8 mouse cellular contexts compared by ENCODE assay signal in the genomic region with DNA sequence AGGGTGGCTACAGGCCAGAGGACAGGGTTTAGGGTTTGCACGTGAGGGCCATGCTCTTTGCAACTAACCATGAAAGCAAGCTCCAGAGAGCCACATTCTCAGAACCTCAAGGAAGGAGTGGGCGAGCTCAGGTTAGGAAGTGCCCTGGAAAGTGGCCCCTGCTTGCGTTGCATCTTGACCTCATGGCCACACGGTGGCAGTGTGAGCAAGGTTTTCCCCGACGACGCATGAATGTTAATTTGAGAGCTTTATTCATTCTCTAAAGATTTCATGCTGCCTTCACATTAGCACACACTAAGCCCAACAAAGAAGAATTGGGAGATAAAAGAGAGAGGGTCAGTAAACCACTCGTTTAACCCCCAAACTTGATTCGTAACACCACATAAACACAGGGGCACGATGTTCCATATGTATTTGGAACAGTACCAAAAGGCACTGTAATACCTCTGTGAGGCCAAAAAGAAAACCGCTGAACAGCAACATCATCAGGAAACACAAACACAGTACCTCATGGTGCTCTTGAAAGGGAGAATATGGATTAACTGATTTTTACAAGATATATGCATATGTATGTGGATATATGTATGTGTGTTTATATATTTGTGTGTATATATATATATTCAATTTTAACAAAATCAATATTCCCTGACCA. TPM values are rescaled to one million over a fixed set of nuclear protein-coding genes. Genes with fewer than 3 reads are reported as not detected.
DNase-seq lines count a peak whose midpoint lies in the region; ATAC-seq and TF ChIP-seq lines count a peak whose summit lies in the region.

No protein-coding gene starts in this region.

- no peaks in the 10 kb centered on the region for H3K27me3 ChIP-seq in testis, adult 2 months (ENCODE audit: control insufficient read depth, insufficient read depth, low read length)
- no peaks in the 10 kb centered on the region for H3K27me3 ChIP-seq in intestine, embryonic 14.5 days (replicated peaks; ENCODE audit: control insufficient read depth, insufficient read depth, low read length)
- H3K27me3 ChIP-seq in limb, embryonic 11.5 days (ENCODE audit: control insufficient read depth, insufficient read depth, low read length): no peaks in the 10 kb centered on the region
- no peaks in the 10 kb centered on the region for H3K27me3 ChIP-seq in midbrain, embryonic 14.5 days (ENCODE audit: control insufficient read depth, insufficient read depth, low read length)

- H3K9me3 ChIP-seq in intestine, embryonic 14.5 days (ENCODE audit: control insufficient read depth, low read length): no peaks in the 10 kb centered on the region
- H3K9me3 ChIP-seq in limb, embryonic 11.5 days (ENCODE audit: control insufficient read depth, low read length): no peaks in the 10 kb centered on the region
- H3K9me3 ChIP-seq in midbrain, embryonic 14.5 days (ENCODE audit: control insufficient read depth, low read length): no peaks in the 10 kb centered on the region

- H3K4me3 ChIP-seq in testis, adult 2 months (ENCODE audit: control insufficient read depth, low read depth, low read length): no peak overlapping the region
- peak overlapping the region; percentile 42 for H3K4me3 ChIP-seq in gastrocnemius, adult 2 months
- no peak overlapping the region for H3K4me3 ChIP-seq in intestine, embryonic 14.5 days (ENCODE audit: low read depth, low read length)
- H3K4me3 ChIP-seq in limb, embryonic 11.5 days (ENCODE audit: low read depth, low read length): no peak overlapping the region
- H3K4me3 ChIP-seq in midbrain, embryonic 14.5 days (replicated peaks; ENCODE audit: low read depth, low read length): no peak overlapping the region

- H3K9ac ChIP-seq in intestine, embryonic 14.5 days (ENCODE audit: low read length): no peak overlapping the region
- no peak overlapping the region for H3K9ac ChIP-seq in limb, embryonic 11.5 days (ENCODE audit: low read length)
- no peak overlapping the region for H3K9ac ChIP-seq in midbrain, embryonic 14.5 days (replicated peaks; ENCODE audit: low read length)

- H3K27ac ChIP-seq in testis, adult 2 months (ENCODE audit: control insufficient read depth, insufficient read depth, low read depth, low read length): no peak overlapping the region
- no peak overlapping the region for H3K27ac ChIP-seq in gastrocnemius, adult 2 months
- H3K27ac ChIP-seq in intestine, embryonic 14.5 days (ENCODE audit: low read depth): no peak overlapping the region
- H3K27ac ChIP-seq in limb, embryonic 11.5 days (replicated peaks; ENCODE audit: low read depth, low read length): no peak overlapping the region
- H3K27ac ChIP-seq in midbrain, embryonic 14.5 days (replicated peaks; ENCODE audit: low read depth, low read length): no peak overlapping the region

- ATAC-seq in intestine, embryonic 14.5 days (replicated peaks; ENCODE audit: low FRiP score, low TSS enrichment, low read depth): 0 out of 2 replicates have a peak, but pooled peaks have one; percentile 36
- no peak for ATAC-seq in limb, embryonic 11.5 days (ENCODE audit: insufficient number of reproducible peaks, low FRiP score, low TSS enrichment, low read depth)
- ATAC-seq in midbrain, embryonic 14.5 days (ENCODE audit: low FRiP score, low TSS enrichment): peak; percentile 43; the same call in 1 of the 2 replicates

- no peaks in the 10 kb centered on the region for H3K36me3 ChIP-seq in testis, adult 2 months (ENCODE audit: control insufficient read depth, insufficient read depth, low read length)
- no peaks in the 10 kb centered on the region for H3K36me3 ChIP-seq in intestine, embryonic 14.5 days (ENCODE audit: control insufficient read depth, insufficient read depth, low read length)
- H3K36me3 ChIP-seq in limb, embryonic 11.5 days (ENCODE audit: control insufficient read depth, insufficient read depth, low read length): no peaks in the 10 kb centered on the region
- H3K36me3 ChIP-seq in midbrain, embryonic 14.5 days (ENCODE audit: control insufficient read depth, insufficient read depth, low read length): no peaks in the 10 kb centered on the region

- H3K4me1 ChIP-seq in testis, adult 2 months (ENCODE audit: control insufficient read depth, insufficient read depth, low read length): no peaks in the 10 kb centered on the region
- H3K4me1 ChIP-seq in intestine, embryonic 14.5 days (replicated peaks; ENCODE audit: control insufficient read depth, insufficient read depth, low read length): no peaks in the 10 kb centered on the region
- no peaks in the 10 kb centered on the region for H3K4me1 ChIP-seq in limb, embryonic 11.5 days (ENCODE audit: control insufficient read depth, insufficient read depth, low read length)
- no peaks in the 10 kb centered on the region for H3K4me1 ChIP-seq in midbrain, embryonic 14.5 days (ENCODE audit: control insufficient read depth, insufficient read depth, low read length)

- TF ChIP-seq POLR2A in testis, adult 2 months (IDR thresholded peaks at IDR 0.05; ENCODE audit: control insufficient read depth, low read depth, low read length): no peak

- DNase-seq in testis, postnatal 14 days (ENCODE audit: low spot score): no peak
- DNase-seq in cerebellum, postnatal 4 days (ENCODE audit: low spot score in 2 of 2): peak; percentile 42 to 75
- peak; percentile 71 for DNase-seq in gastrocnemius, adult 2 months
- DNase-seq in intestine, embryonic 14.5 days (ENCODE audit: low spot score): peak; percentile 70
- DNase-seq in limb, embryonic 11.5 days (ENCODE audit: low spot score): peak; percentile 79
- DNase-seq in midbrain, embryonic 14.5 days: peak; percentile 87
- peak; percentile 66 for DNase-seq in spleen, adult 12 weeks (ENCODE audit: low spot score)

- H3K4me2 ChIP-seq in intestine, embryonic 14.5 days (ENCODE audit: low read length): no peak overlapping the region
- no peak overlapping the region for H3K4me2 ChIP-seq in limb, embryonic 11.5 days (ENCODE audit: low read depth, severe bottlenecking)
- no peak overlapping the region; the same call in 1 of the 2 replicates for H3K4me2 ChIP-seq in midbrain, embryonic 14.5 days (ENCODE audit: low read length)

- intact Hi-C loops in gastrocnemius, adult 2 months (cut with DNase I): loop anchor here (1.0 to 10.0 kb wide), 2 partner anchors 79 to 179 kb away; a partner anchor contains a TSS

- peak; percentile 82; the same call in 1 of the 2 replicates for TF ChIP-seq CTCF in testis, adult 2 months (IDR thresholded peaks at IDR 0.05; ENCODE audit: control insufficient read depth, insufficient read depth, insufficient replicate concordance, low read depth, low read length)
- TF ChIP-seq CTCF in gastrocnemius, adult 2 months (IDR thresholded peaks at IDR 0.05): peak; percentile 95

- WGBS in intestine, embryonic 14.5 days: 8% methylated on average over 11 of the region's 11 CpGs
- WGBS in limb, embryonic 11.5 days: 16% methylated on average over 11 of the region's 11 CpGs
- WGBS in midbrain, embryonic 14.5 days: 6% methylated on average over 11 of the region's 11 CpGs

RNA-seq across cellular contexts. Expression of a gene that starts 41.0 kb away (rescaled TPM):
- 1.9 and 2.0 TPM in 2 replicates for polyA plus RNA-seq in testis, adult 2 months (2012; rRNA removed)
- 1 to 10 TPM; 3.5 to 3.6 TPM for total RNA-seq in gastrocnemius, adult 2 months (2021)
- 30.6 and 34.0 TPM in 2 replicates for polyA plus RNA-seq in intestine, embryonic 14.5 days (2014; fragmentation: Nextera tagmentation; extraction: Ambion mirVana)
- polyA plus RNA-seq in limb, embryonic 11.5 days (2014; fragmentation: Nextera tagmentation; extraction: Ambion mirVana): 47.6 and 47.7 TPM in 2 replicates
- 74.4 and 76.9 TPM in 2 replicates for polyA plus RNA-seq in midbrain, embryonic 14.5 days (2014; fragmentation: Nextera tagmentation; extraction: Ambion mirVana)

Comparison
In these comparisons a context has a peak if more than half of its experiments do, and no peak if none do; other contexts are left out.
1. RNA of a gene that starts 41.0 kb away (polyA plus RNA-seq): 74.4 to 76.9 TPM in midbrain, embryonic 14.5 days, 47.6 to 47.7 TPM in limb, embryonic 11.5 days and 30.6 to 34.0 TPM in intestine, embryonic 14.5 days; 1.9 to 2.0 TPM in testis, adult 2 months; every median in the first group is over 10 times any median in the second.